Mouse (Mus musculus) thymus, postnatal 0 days (tissue): Measurements from ENCODE around the gene Pgr. TPM values are rescaled to one million over a fixed set of nuclear protein-coding genes. Genes with fewer than 3 reads are reported as not detected.

Experiments used
- DNase-seq: peaks from one replicate; pipeline ENCODE4 v3.0.0-alpha.2; 2015; ENCODE audit warnings: low spot score
- polyA plus RNA-seq: library from polyadenylated mRNA; unstranded; fragments of >200 nt; fragmentation: Nextera tagmentation; extraction: Ambion mirVana; gene quantifications from 2 replicates; pipeline ENCODE4 v1.2.1, GENCODE M21; 2015

Pgr gene
- polyA plus RNA-seq = 0.14 and 0.21 TPM in 2 replicates

GRCm38 (mm10) chr9:8899616-8900202 lies at the start of gene Pgr:
Gene Pgr, plus strand, starts transcription at chr9:8899833.
- DNase-seq = no peak

GRCm38 (mm10) chr9:8857455-8857854 lies 42.2 kb upstream of the Pgr start:
- no peak for DNase-seq

- no peak for DNase-seq
Measured at GRCm38 (mm10) chr9:8868511-8868910, 31.1 kb upstream of the Pgr start.

GRCm38 (mm10) chr9:8895205-8895604 lies 4.4 kb upstream of the Pgr start:
- DNase-seq = no peak

GRCm38 (mm10) chr9:8900203-8901012 lies 775 bp downstream of the Pgr start:
- DNase-seq = no peak

- no peak for DNase-seq
Measured at GRCm38 (mm10) chr9:8901013-8901646, 1.5 kb downstream of the Pgr start.

GRCm38 (mm10) chr9:8901647-8902131 lies 2.1 kb downstream of the Pgr start:
- no peak for DNase-seq

GRCm38 (mm10) chr9:8902277-8902676 lies 2.6 kb downstream of the Pgr start:
- no peak for DNase-seq

- no peak for DNase-seq
Measured at GRCm38 (mm10) chr9:8927561-8927960, 27.9 kb downstream of the Pgr start.

- no peak for DNase-seq
Measured at GRCm38 (mm10) chr9:8937753-8938152, 38.1 kb downstream of the Pgr start.

- DNase-seq = no peak
Measured at GRCm38 (mm10) chr9:8953306-8953705, 53.7 kb downstream of the Pgr start.

GRCm38 (mm10) chr9:8964512-8965133 lies 65.0 kb downstream of the Pgr start:
- DNase-seq = peak; percentile 4

GRCm38 (mm10) chr9:8970240-8970639 lies 70.6 kb downstream of the Pgr start:
- DNase-seq = no peak

GRCm38 (mm10) chr9:8971491-8971890 lies 71.9 kb downstream of the Pgr start, which contains the start of gene Gm16485:
Gene Gm16485, plus strand, starts transcription at chr9:8971791.
- no peak for DNase-seq

- DNase-seq = no peak
Measured at GRCm38 (mm10) chr9:8977775-8978174, 78.1 kb downstream of the Pgr start.

- no peak for DNase-seq
Measured at GRCm38 (mm10) chr9:8982315-8982714, 82.7 kb downstream of the Pgr start.

- DNase-seq = no peak
Measured at GRCm38 (mm10) chr9:8996494-8996893, 96.9 kb downstream of the Pgr start.

- no peak for DNase-seq
Measured at GRCm38 (mm10) chr9:9001170-9001569, 101.5 kb downstream of the Pgr start.

GRCm38 (mm10) chr9:9015108-9015507 lies 115.5 kb downstream of the Pgr start:
- DNase-seq = no peak
